Comparison of ENCODE assay signal across 16 mouse cellular contexts in genomic region chr2:70060359-70061345, GRCm38 (mm10). TPM values are rescaled to one million over a fixed set of nuclear protein-coding genes. Genes with fewer than 3 reads are reported as not detected.
DNase-seq lines count a peak whose midpoint lies in the region; ATAC-seq and TF ChIP-seq lines count a peak whose summit lies in the region.
"Had no signal": no experiment of that assay in that cellular context is flagged by ENCODE, and none has a peak within 500 bp of the region (broad histone marks: within the 10 kb centered on the region; RNA-seq: fewer than 3 reads in every experiment).

No protein-coding gene starts in this region.

- peak; percentile 70 for ATAC-seq in neural tube, embryonic 13.5 days (ENCODE audit: low read depth)
- peak; percentile 74 for ATAC-seq in forebrain, embryonic 14.5 days
- no peak for ATAC-seq in kidney, embryonic 15.5 days (replicated peaks; ENCODE audit: low FRiP score)
- ATAC-seq in heart, embryonic 11.5 days (replicated peaks; ENCODE audit: insufficient number of reproducible peaks, low FRiP score, low TSS enrichment) = no peak
- ATAC-seq: Patski had no signal

- intact Hi-C loops in left cerebral cortex, postnatal 25 days (cut with DNase I) = no loop called here

- WGBS in neural tube, embryonic 13.5 days = 53% methylated on average over 11 of the region's 11 CpGs
- 41% methylated on average over 11 of the region's 11 CpGs for WGBS in forebrain, embryonic 14.5 days
- 35% methylated on average over 11 of the region's 11 CpGs for WGBS in olfactory bulb, adult 2 months
- 58% methylated on average over 11 of the region's 11 CpGs for WGBS in kidney, embryonic 15.5 days
- WGBS in heart, embryonic 11.5 days (ENCODE audit: insufficient replicate concordance) = 58% methylated on average over 11 of the region's 11 CpGs

- no peaks in the 10 kb centered on the region for H3K36me3 ChIP-seq in neural tube, embryonic 13.5 days
- H3K36me3 ChIP-seq in forebrain, embryonic 14.5 days (ENCODE audit: control insufficient read depth, insufficient read depth, low read length) = no peaks in the 10 kb centered on the region
- no peaks in the 10 kb centered on the region for H3K36me3 ChIP-seq in kidney, embryonic 15.5 days
- no peaks in the 10 kb centered on the region for H3K36me3 ChIP-seq in heart, embryonic 11.5 days (ENCODE audit: control insufficient read depth, insufficient read depth, low read length)
- H3K36me3 ChIP-seq: liver, embryonic 15.5 days had no signal

- no peak overlapping the region for H3K9ac ChIP-seq in neural tube, embryonic 13.5 days
- H3K9ac ChIP-seq in forebrain, embryonic 14.5 days (ENCODE audit: low read length) = no peak overlapping the region
- H3K9ac ChIP-seq in kidney, embryonic 15.5 days = no peak overlapping the region
- H3K9ac ChIP-seq in heart, embryonic 11.5 days (ENCODE audit: low read depth, low read length) = no peak overlapping the region
- H3K9ac ChIP-seq: liver, embryonic 15.5 days had no signal

- H3K9me3 ChIP-seq in neural tube, embryonic 13.5 days = no peaks in the 10 kb centered on the region
- H3K9me3 ChIP-seq in forebrain, embryonic 14.5 days (replicated peaks; ENCODE audit: control insufficient read depth, low read length) = no peaks in the 10 kb centered on the region
- no peaks in the 10 kb centered on the region for H3K9me3 ChIP-seq in kidney, embryonic 15.5 days (replicated peaks)
- H3K9me3 ChIP-seq in heart, embryonic 11.5 days (replicated peaks; ENCODE audit: control insufficient read depth, low read length) = no peaks in the 10 kb centered on the region
- H3K9me3 ChIP-seq: liver, embryonic 15.5 days had no signal

- DNase-seq in neural tube, embryonic 10.5 days (ENCODE audit: extremely low spot score, low spot score) = no peak
- DNase-seq in forebrain, embryonic 14.5 days (ENCODE audit: low spot score) = peak; percentile 68
- DNase-seq in left cerebral cortex, postnatal 25 days (ENCODE audit: low spot score in 2 of 2) = peak; percentile 40 to 55
- no peak for DNase-seq in testis, postnatal 10 days (ENCODE audit: low spot score)
- DNase-seq: adrenal gland, postnatal 25 days; cerebellum, adult 9-11 months; heart, postnatal 4 days; kidney, postnatal 14 days; thymus, postnatal 36 days had no signal

- no peak overlapping the region for H3K4me2 ChIP-seq in neural tube, embryonic 13.5 days
- H3K4me2 ChIP-seq in forebrain, embryonic 14.5 days (ENCODE audit: low read length) = no peak overlapping the region
- no peak overlapping the region for H3K4me2 ChIP-seq in kidney, embryonic 15.5 days
- H3K4me2 ChIP-seq in heart, embryonic 11.5 days = no peak overlapping the region
- H3K4me2 ChIP-seq: liver, embryonic 15.5 days had no signal

- no peak for TF ChIP-seq POLR2A in olfactory bulb, adult 2 months (IDR thresholded peaks at IDR 0.05; ENCODE audit: insufficient read depth, low read depth, low read length)

- H3K27ac ChIP-seq in neural tube, embryonic 13.5 days (replicated peaks) = peak overlapping the region; percentile 57
- peak overlapping the region; percentile 74 for H3K27ac ChIP-seq in forebrain, embryonic 14.5 days (ENCODE audit: low read depth, low read length)
- peak overlapping the region; percentile 90 for H3K27ac ChIP-seq in olfactory bulb, adult 2 months (ENCODE audit: insufficient read depth, low read depth, low read length)
- H3K27ac ChIP-seq in kidney, embryonic 15.5 days = no peak overlapping the region
- H3K27ac ChIP-seq in heart, embryonic 11.5 days (ENCODE audit: low read depth, low read length) = no peak overlapping the region
- H3K27ac ChIP-seq: liver, embryonic 15.5 days had no signal

- peaks cover 10% of the 10 kb centered on the region for H3K4me1 ChIP-seq in neural tube, embryonic 13.5 days (replicated peaks)
- H3K4me1 ChIP-seq in forebrain, embryonic 14.5 days (ENCODE audit: control insufficient read depth, insufficient read depth, low read length) = peaks cover 8% of the 10 kb centered on the region; the same call in 1 of the 2 replicates
- H3K4me1 ChIP-seq in olfactory bulb, adult 2 months (ENCODE audit: control insufficient read depth, insufficient read depth, low read length) = peaks cover 26% of the 10 kb centered on the region
- peaks cover 15% of the 10 kb centered on the region; the same call in 1 of the 2 replicates for H3K4me1 ChIP-seq in kidney, embryonic 15.5 days
- H3K4me1 ChIP-seq in heart, embryonic 11.5 days (ENCODE audit: control insufficient read depth, insufficient read depth, low read length) = no peaks in the 10 kb centered on the region
- H3K4me1 ChIP-seq: liver, embryonic 15.5 days had no signal

- TF ChIP-seq CTCF in olfactory bulb, adult 2 months (IDR thresholded peaks at IDR 0.05; ENCODE audit: insufficient read depth, low read depth, low read length) = no peak

- H3K27me3 ChIP-seq in neural tube, embryonic 13.5 days = no peaks in the 10 kb centered on the region
- H3K27me3 ChIP-seq in forebrain, embryonic 14.5 days (replicated peaks; ENCODE audit: control insufficient read depth, insufficient read depth, low read length) = no peaks in the 10 kb centered on the region
- H3K27me3 ChIP-seq in kidney, embryonic 15.5 days = no peaks in the 10 kb centered on the region
- H3K27me3 ChIP-seq in heart, embryonic 11.5 days (ENCODE audit: control insufficient read depth, insufficient read depth, low read length) = no peaks in the 10 kb centered on the region

- H3K4me3 ChIP-seq in neural tube, embryonic 13.5 days = no peak overlapping the region
- H3K4me3 ChIP-seq in forebrain, embryonic 14.5 days (ENCODE audit: low read depth, low read length) = no peak overlapping the region
- H3K4me3 ChIP-seq in olfactory bulb, adult 2 months (ENCODE audit: insufficient read depth, low read depth, low read length) = no peak overlapping the region
- H3K4me3 ChIP-seq in kidney, embryonic 15.5 days (replicated peaks) = no peak overlapping the region
- no peak overlapping the region for H3K4me3 ChIP-seq in heart, embryonic 11.5 days (ENCODE audit: low read depth, low read length)
- H3K4me3 ChIP-seq: erythroblast, embryonic 14.5 days; liver, embryonic 15.5 days had no signal

RNA-seq across cellular contexts. Expression of gene Myo3b, which starts 21.7 kb away (rescaled TPM):
- polyA plus RNA-seq in neural tube, embryonic 13.5 days (2015; fragmentation: Nextera tagmentation; extraction: Ambion mirVana) = 0.04 and 0.10 TPM in 2 replicates
- polyA plus RNA-seq in forebrain, embryonic 14.5 days (2014; fragmentation: Nextera tagmentation; extraction: Ambion mirVana) = 0.09 and 0.17 TPM in 2 replicates
- total RNA-seq in left cerebral cortex, postnatal 25 days (2021) = 1 to 10 TPM in 1 of 2 experiments, under 1 TPM in 1; 0.71 to 1.2 TPM
- polyA plus RNA-seq in olfactory bulb, adult 2 months (2012; ENCODE audit: insufficient read depth, insufficient read length, low replicate concordance, missing spikeins) = not detected in 2 replicates
- polyA plus RNA-seq in kidney, embryonic 15.5 days (2015; fragmentation: Nextera tagmentation; extraction: Ambion mirVana) = 0.43 and 0.44 TPM in 2 replicates
- 0.21 and 0.30 TPM in 2 replicates for polyA plus RNA-seq in heart, embryonic 11.5 days (2014; fragmentation: Nextera tagmentation; extraction: Ambion mirVana)
- total RNA-seq: adrenal gland, postnatal 25 days had no signal
- polyA plus RNA-seq: liver, embryonic 15.5 days had no signal

Comparison
In these comparisons a context has a peak if more than half of its experiments do, and no peak if none do; other contexts are left out.
1. ATAC-seq: peak in neural tube, embryonic 13.5 days (single experiment) and forebrain, embryonic 14.5 days (single experiment); none in kidney, embryonic 15.5 days (single experiment) and heart, embryonic 11.5 days (single experiment).
2. H3K27ac ChIP-seq: peak in neural tube, embryonic 13.5 days (single experiment), forebrain, embryonic 14.5 days (single experiment) and olfactory bulb, adult 2 months (single experiment); none in kidney, embryonic 15.5 days (single experiment) and heart, embryonic 11.5 days (single experiment).
3. DNase-seq: peak in forebrain, embryonic 14.5 days (single experiment) and left cerebral cortex, postnatal 25 days (2 of 2); none in neural tube, embryonic 10.5 days (single experiment) and testis, postnatal 10 days (single experiment).